Mouse (Mus musculus): ENCODE data around the gene Trpc6.

- no peak for TF ChIP-seq POLR2A (IDR thresholded peaks at IDR 0.05; ENCODE audit: extremely low read depth, insufficient read depth, low read length)
- no peak for TF ChIP-seq CTCF (IDR thresholded peaks at IDR 0.05; ENCODE audit: low read depth, low read length)
These were observed 132.7 kb downstream of the Trpc6 start for GRCm38 (mm10) chr9:8676607-8677006.
